Mouse (Mus musculus): ENCODE results near the gene Jup. TPM values are rescaled to one million over a fixed set of nuclear protein-coding genes. Genes with fewer than 3 reads are reported as not detected.
A peak's percentile ranks its signal among the peaks of the same experiment; 100 is the strongest.
"Not testable (repeated sequence)": the region's sequence is repeated elsewhere in the genome, so short reads cannot be mapped to it uniquely, and the experiment has no call there.

The Jup gene
- total and polyA plus RNA-seq, 3 experiments = 0.33 TPM; not detected in 2

DNA sequence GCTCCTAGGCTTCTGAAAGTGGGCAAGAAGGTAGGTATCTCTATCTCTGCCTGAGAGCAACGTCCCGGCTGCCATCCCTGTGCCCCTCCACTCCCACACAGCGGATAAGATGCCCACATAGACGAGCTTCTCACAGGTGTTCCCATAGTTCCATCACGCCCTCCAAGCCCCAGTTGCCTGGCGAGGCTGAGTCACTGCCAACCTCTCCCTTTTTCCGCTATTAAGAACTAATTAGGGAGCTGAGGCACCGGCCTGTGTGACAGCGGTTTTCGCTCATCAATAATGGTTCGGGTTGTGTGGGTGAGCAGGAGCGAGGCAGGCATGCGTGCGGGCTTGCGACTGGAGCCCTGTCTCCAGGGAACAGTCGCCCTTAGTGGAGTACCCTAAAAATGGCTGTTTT lies 67.3 kb downstream of the Jup start:
- Histone ChIP-seq H3K27me3 (ENCODE audit: insufficient read depth, low read length) (peaks cover 30% of the 10 kb centered on the region), H3K36me3 (replicated peaks) (no peaks in the 10 kb centered on the region), H3K9me3 (replicated peaks) (no peaks in the 10 kb centered on the region), H3K4me3 (ENCODE audit: low read depth, low read length) (no peak overlapping the region), H3K4me1 (ENCODE audit: insufficient read depth, low read depth, low read length) (no peaks in the 10 kb centered on the region; the same call in 1 of the 2 replicates)
- TF ChIP-seq TAL1 (conservative IDR thresholded peaks at IDR 0.05; ENCODE audit: low read depth, low read length) (no peak), POLR2AphosphoS5 (IDR thresholded peaks at IDR 0.05; ENCODE audit: insufficient replicate concordance, low read depth, low read length) (no peak), CTCF (IDR thresholded peaks at IDR 0.05; ENCODE audit: low read depth, low read length) (no peak), GATA2 (IDR thresholded peaks at IDR 0.05; ENCODE audit: borderline replicate concordance, low read depth, low read length) (no peak), GATA1 (IDR thresholded peaks at IDR 0.05; ENCODE audit: borderline replicate concordance, low read length) (no peak)
- DNase-seq (ENCODE audit: low spot score) (no peak), ATAC-seq (ENCODE audit: extremely low read depth, insufficient number of reproducible peaks, low FRiP score, poor library complexity, severe bottlenecking) (no peak)

DNA sequence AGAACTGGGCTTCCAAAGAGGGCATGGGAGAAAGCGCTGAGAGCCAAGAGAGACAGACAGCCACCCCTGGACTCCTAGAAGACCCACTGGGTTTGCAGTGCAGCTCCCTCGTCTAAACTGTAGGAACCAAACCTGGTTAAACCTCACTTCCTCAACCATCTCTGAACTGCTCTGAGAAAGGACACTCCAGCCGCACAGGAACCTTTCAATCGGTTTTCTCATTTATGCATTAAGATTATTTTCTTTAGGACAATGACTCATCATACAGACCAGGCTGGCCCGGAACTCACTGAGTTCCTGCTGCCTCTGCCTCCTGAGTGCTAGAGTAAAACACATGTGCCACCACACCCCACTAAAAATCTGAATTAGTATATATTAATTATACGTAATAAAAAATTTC lies 69.8 kb downstream of the Jup start:
- DNase-seq (ENCODE audit: low spot score) = no peak

GRCm38 (mm10) chr11:100327316-100327715 lies 70.2 kb downstream of the Jup start:
- DNase-seq (ENCODE audit: low spot score) = no peak
- H3K27me3 ChIP-seq (ENCODE audit: insufficient read depth, low read length) = peaks cover 23% of the 10 kb centered on the region
- H3K9me3 ChIP-seq (replicated peaks) = no peaks in the 10 kb centered on the region
- ATAC-seq (ENCODE audit: extremely low read depth, insufficient number of reproducible peaks, low FRiP score, poor library complexity, severe bottlenecking) = no peak
- TF ChIP-seq GATA1 (IDR thresholded peaks at IDR 0.05; ENCODE audit: borderline replicate concordance, low read length) (no peak), GATA2 (IDR thresholded peaks at IDR 0.05; ENCODE audit: borderline replicate concordance, low read depth, low read length) (no peak), CTCF (IDR thresholded peaks at IDR 0.05; ENCODE audit: low read depth, low read length) (no peak), POLR2AphosphoS5 (IDR thresholded peaks at IDR 0.05; ENCODE audit: insufficient replicate concordance, low read depth, low read length) (no peak), TAL1 (conservative IDR thresholded peaks at IDR 0.05; ENCODE audit: low read depth, low read length) (no peak)
- H3K36me3 ChIP-seq (replicated peaks) = peaks cover 6% of the 10 kb centered on the region
- no peak overlapping the region for H3K4me3 ChIP-seq (ENCODE audit: low read depth, low read length)
- peaks cover 5% of the 10 kb centered on the region for H3K4me1 ChIP-seq (ENCODE audit: insufficient read depth, low read depth, low read length)

More for the DNA sequence above, 69.8 kb downstream of the Jup start:
- TF ChIP-seq GATA1 (IDR thresholded peaks at IDR 0.05; ENCODE audit: borderline replicate concordance, low read length) = no peak
- no peak for TF ChIP-seq POLR2AphosphoS5 (IDR thresholded peaks at IDR 0.05; ENCODE audit: insufficient replicate concordance, low read depth, low read length)
- TF ChIP-seq GATA2 (IDR thresholded peaks at IDR 0.05; ENCODE audit: borderline replicate concordance, low read depth, low read length) = no peak
- TF ChIP-seq CTCF (IDR thresholded peaks at IDR 0.05; ENCODE audit: low read depth, low read length) = no peak
- TF ChIP-seq TAL1 (conservative IDR thresholded peaks at IDR 0.05; ENCODE audit: low read depth, low read length) = no peak
- H3K4me1 ChIP-seq (ENCODE audit: insufficient read depth, low read depth, low read length) = peaks cover under 1% of the 10 kb centered on the region; the same call in 1 of the 2 replicates
- H3K27me3 ChIP-seq (ENCODE audit: insufficient read depth, low read length) = peaks cover 23% of the 10 kb centered on the region
- no peaks in the 10 kb centered on the region for H3K9me3 ChIP-seq (replicated peaks)
- no peak for ATAC-seq (ENCODE audit: extremely low read depth, insufficient number of reproducible peaks, low FRiP score, poor library complexity, severe bottlenecking)
- H3K36me3 ChIP-seq (replicated peaks) = peaks cover 2% of the 10 kb centered on the region
- H3K4me3 ChIP-seq (ENCODE audit: low read depth, low read length) = no peak overlapping the region

GRCm38 (mm10) chr11:100325062-100325629 lies 72.4 kb downstream of the Jup start:
- TF ChIP-seq CTCF (IDR thresholded peaks at IDR 0.05; ENCODE audit: low read depth, low read length) = no peak
- TF ChIP-seq GATA2 (IDR thresholded peaks at IDR 0.05; ENCODE audit: borderline replicate concordance, low read depth, low read length) = no peak
- TF ChIP-seq GATA1 (IDR thresholded peaks at IDR 0.05; ENCODE audit: borderline replicate concordance, low read length) = no peak
- TF ChIP-seq TAL1 (conservative IDR thresholded peaks at IDR 0.05; ENCODE audit: low read depth, low read length) = no peak
- TF ChIP-seq POLR2AphosphoS5 (IDR thresholded peaks at IDR 0.05; ENCODE audit: insufficient replicate concordance, low read depth, low read length) = no peak
- no peak for DNase-seq (ENCODE audit: low spot score)
- peaks cover 14% of the 10 kb centered on the region for H3K4me1 ChIP-seq (ENCODE audit: insufficient read depth, low read depth, low read length)
- H3K27me3 ChIP-seq (ENCODE audit: insufficient read depth, low read length) = peaks cover 15% of the 10 kb centered on the region; the same call in 1 of the 2 replicates
- peaks cover 23% of the 10 kb centered on the region for H3K36me3 ChIP-seq (replicated peaks)
- ATAC-seq (ENCODE audit: extremely low read depth, insufficient number of reproducible peaks, low FRiP score, poor library complexity, severe bottlenecking) = no peak
- no peaks in the 10 kb centered on the region for H3K9me3 ChIP-seq (replicated peaks)
- no peak overlapping the region for H3K4me3 ChIP-seq (ENCODE audit: low read depth, low read length)

GRCm38 (mm10) chr11:100323578-100323977 lies 74.0 kb downstream of the Jup start:
- Histone ChIP-seq H3K4me1 (ENCODE audit: insufficient read depth, low read depth, low read length) (peaks cover 20% of the 10 kb centered on the region), H3K36me3 (replicated peaks) (peaks cover 23% of the 10 kb centered on the region), H3K4me3 (ENCODE audit: low read depth, low read length) (no peak overlapping the region), H3K27me3 (ENCODE audit: insufficient read depth, low read length) (peaks cover 8% of the 10 kb centered on the region; the same call in 1 of the 2 replicates), H3K9me3 (replicated peaks) (no peaks in the 10 kb centered on the region)
- DNase-seq (ENCODE audit: low spot score) (peak; percentile 26), ATAC-seq (ENCODE audit: extremely low read depth, insufficient number of reproducible peaks, low FRiP score, poor library complexity, severe bottlenecking) (no peak)
- no peak for TF ChIP-seq GATA1 (IDR thresholded peaks at IDR 0.05; ENCODE audit: borderline replicate concordance, low read length)
- TF ChIP-seq CTCF (IDR thresholded peaks at IDR 0.05; ENCODE audit: low read depth, low read length) = peak; percentile 63

DNA sequence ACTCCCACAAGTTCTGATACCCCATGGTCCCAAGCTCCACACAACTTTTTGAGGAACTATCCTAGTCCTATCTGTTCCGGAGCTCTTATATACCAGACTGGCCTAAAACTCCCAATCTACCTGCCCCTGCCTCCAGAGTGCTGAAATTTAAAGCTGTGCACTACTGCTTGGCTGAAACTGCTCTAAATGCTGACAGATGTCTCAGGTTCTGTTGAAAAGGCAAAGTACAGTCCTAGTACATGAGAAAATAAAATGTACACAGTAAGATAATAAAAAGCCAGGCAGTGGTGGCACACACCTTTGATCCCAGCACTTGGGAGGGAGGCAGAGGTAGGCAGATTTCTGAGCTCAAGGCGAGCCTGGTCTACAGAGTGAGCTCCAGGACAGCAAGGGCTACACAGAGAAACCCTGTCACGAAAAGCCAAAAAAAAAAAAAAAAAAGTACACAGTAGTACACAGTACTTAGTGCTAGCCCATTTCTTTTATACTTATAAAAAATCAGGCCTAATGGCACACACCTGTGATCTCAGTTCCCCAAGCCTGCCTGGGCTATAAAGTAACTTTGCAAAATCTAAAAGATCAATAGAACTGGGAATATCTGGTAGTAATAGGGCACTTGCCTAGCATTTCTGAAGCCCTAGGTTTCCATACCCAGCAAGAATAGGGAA lies 74.8 kb downstream of the Jup start:
- ATAC-seq (ENCODE audit: extremely low read depth, insufficient number of reproducible peaks, low FRiP score, poor library complexity, severe bottlenecking) (no peak), DNase-seq (ENCODE audit: low spot score) (no peak)
- Histone ChIP-seq H3K9me3 (replicated peaks) (no peaks in the 10 kb centered on the region), H3K36me3 (replicated peaks) (peaks cover 23% of the 10 kb centered on the region), H3K4me1 (ENCODE audit: insufficient read depth, low read depth, low read length) (peaks cover 28% of the 10 kb centered on the region), H3K4me3 (ENCODE audit: low read depth, low read length) (peak overlapping the region; percentile 16; the same call in 1 of the 2 replicates), H3K27me3 (ENCODE audit: insufficient read depth, low read length) (0 out of 2 replicates have a peak, but pooled peaks cover 5% of the 10 kb centered on the region)
- TF ChIP-seq GATA1 (IDR thresholded peaks at IDR 0.05; ENCODE audit: borderline replicate concordance, low read length) = no peak
- TF ChIP-seq GATA2 (IDR thresholded peaks at IDR 0.05; ENCODE audit: borderline replicate concordance, low read depth, low read length) = no peak
- no peak for TF ChIP-seq TAL1 (conservative IDR thresholded peaks at IDR 0.05; ENCODE audit: low read depth, low read length)
- no peak for TF ChIP-seq CTCF (IDR thresholded peaks at IDR 0.05; ENCODE audit: low read depth, low read length)
- peak; percentile 42; the same call in 1 of the 2 replicates for TF ChIP-seq POLR2AphosphoS5 (IDR thresholded peaks at IDR 0.05; ENCODE audit: insufficient replicate concordance, low read depth, low read length)

GRCm38 (mm10) chr11:100321479-100322305 lies 75.9 kb downstream of the Jup start:
- peaks cover 23% of the 10 kb centered on the region for H3K36me3 ChIP-seq (replicated peaks)
- peak overlapping the region; percentile 64 for H3K4me3 ChIP-seq (ENCODE audit: low read depth, low read length)
- not testable (repeated sequence) for H3K27me3 ChIP-seq (ENCODE audit: insufficient read depth, low read length); DNase-seq (ENCODE audit: low spot score); H3K9me3 ChIP-seq (replicated peaks); ATAC-seq (ENCODE audit: extremely low read depth, insufficient number of reproducible peaks, low FRiP score, poor library complexity, severe bottlenecking)
- H3K4me1 ChIP-seq (ENCODE audit: insufficient read depth, low read depth, low read length) = peaks cover 34% of the 10 kb centered on the region

DNA sequence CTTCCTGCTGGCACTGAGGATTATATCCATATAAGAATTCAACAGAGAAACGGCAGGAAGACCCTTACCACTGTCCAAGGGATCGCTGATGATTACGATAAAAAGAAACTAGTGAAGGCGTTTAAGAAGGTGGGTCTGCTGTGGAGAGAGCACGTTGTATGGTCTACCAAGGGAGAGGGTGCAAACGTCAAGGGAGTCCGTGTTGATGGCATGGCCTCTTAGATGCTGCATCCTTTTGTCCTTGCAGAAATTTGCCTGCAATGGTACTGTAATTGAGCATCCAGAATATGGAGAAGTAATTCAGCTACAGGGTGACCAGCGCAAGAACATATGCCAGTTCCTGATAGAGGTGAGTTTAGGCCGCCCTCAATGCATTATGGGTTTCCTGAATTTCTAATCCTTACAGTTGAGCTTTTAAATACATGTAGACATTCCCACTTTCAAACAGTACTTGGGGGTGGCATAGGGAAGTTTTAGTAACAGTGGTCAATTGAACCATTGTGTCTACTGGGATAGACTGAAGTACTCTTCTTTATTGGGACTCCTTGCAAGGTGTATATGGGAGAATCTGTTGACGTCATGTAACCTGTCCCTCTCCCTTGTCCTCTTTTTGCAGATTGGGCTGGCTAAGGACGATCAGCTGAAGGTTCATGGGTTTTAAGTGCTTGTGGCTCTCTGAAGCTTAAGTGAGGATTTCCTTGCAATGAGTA lies 76.7 kb downstream of the Jup start:
- H3K4me3 ChIP-seq (ENCODE audit: low read depth, low read length) = peak overlapping the region; percentile 82
- not testable (repeated sequence) for ATAC-seq (ENCODE audit: extremely low read depth, insufficient number of reproducible peaks, low FRiP score, poor library complexity, severe bottlenecking); DNase-seq (ENCODE audit: low spot score); H3K27me3 ChIP-seq (ENCODE audit: insufficient read depth, low read length); H3K9me3 ChIP-seq (replicated peaks)
- H3K4me1 ChIP-seq (ENCODE audit: insufficient read depth, low read depth, low read length) = peaks cover 34% of the 10 kb centered on the region
- H3K36me3 ChIP-seq (replicated peaks) = peaks cover 23% of the 10 kb centered on the region

Measured in G1E (cell line).